Mouse (Mus musculus) MEL-GATA-1-ER (cell line): ENCODE measurements around the gene AL607142.1.

Experiments
- DNase-seq: peaks from one replicate; pipeline ENCODE4 v3.0.0-alpha.2; 2012; ENCODE audit warnings: low read depth; ENCODE audit errors: extremely low read depth

AL607142.1 gene

GRCm38 (mm10) chr4:120101186-120101585 is 36.4 kb downstream of the AL607142.1 start:
- DNase-seq, result no peak

GRCm38 (mm10) chr4:120104599-120104998 is 39.8 kb downstream of the AL607142.1 start:
- DNase-seq, result no peak

GRCm38 (mm10) chr4:120106362-120106761 is 41.6 kb downstream of the AL607142.1 start:
- DNase-seq, result no peak

- no peak for DNase-seq
These were observed 43.0 kb downstream of the AL607142.1 start for GRCm38 (mm10) chr4:120107787-120108186.

- DNase-seq, result no peak
These were observed 50.7 kb downstream of the AL607142.1 start for GRCm38 (mm10) chr4:120115516-120115915.

- no peak for DNase-seq
These were observed 51.5 kb downstream of the AL607142.1 start for GRCm38 (mm10) chr4:120116312-120116711.

GRCm38 (mm10) chr4:120120276-120120675 is 55.5 kb downstream of the AL607142.1 start:
- no peak for DNase-seq

GRCm38 (mm10) chr4:120124656-120125055 is 59.9 kb downstream of the AL607142.1 start:
- DNase-seq, result no peak

GRCm38 (mm10) chr4:120126047-120126446 is 61.3 kb downstream of the AL607142.1 start:
- no peak for DNase-seq

- DNase-seq, result no peak
These were observed 62.5 kb downstream of the AL607142.1 start for GRCm38 (mm10) chr4:120127333-120127732.

GRCm38 (mm10) chr4:120128033-120128432 is 63.2 kb downstream of the AL607142.1 start:
- DNase-seq, result no peak

GRCm38 (mm10) chr4:120129233-120129885 is 64.6 kb downstream of the AL607142.1 start:
- no peak for DNase-seq

GRCm38 (mm10) chr4:120130926-120131325 is 66.1 kb downstream of the AL607142.1 start:
- DNase-seq, result no peak

- no peak for DNase-seq
These were observed 66.8 kb downstream of the AL607142.1 start for GRCm38 (mm10) chr4:120131441-120132220.

GRCm38 (mm10) chr4:120134223-120134622 is 69.4 kb downstream of the AL607142.1 start:
- DNase-seq, result no peak

- no peak for DNase-seq
These were observed 77.0 kb downstream of the AL607142.1 start for GRCm38 (mm10) chr4:120141810-120142209.

GRCm38 (mm10) chr4:120142905-120143304 is 78.1 kb downstream of the AL607142.1 start:
- no peak for DNase-seq
